Mouse (Mus musculus): ENCODE results near the gene Ube2q2. TPM values are rescaled to one million over a fixed set of nuclear protein-coding genes. Genes with fewer than 3 reads are reported as not detected.
"Not testable (repeated sequence)": the region's sequence is repeated elsewhere in the genome, so short reads cannot be mapped to it uniquely, and the experiment has no call there.

The Ube2q2 gene
- total RNA-seq (2014; rRNA removed; ENCODE audit: low replicate concordance) (18.6 and 23.5 TPM in 2 replicates), polyA plus RNA-seq (2015; fragmentation: Nextera tagmentation; extraction: Ambion mirVana) (21.6 and 22.0 TPM in 2 replicates)

DNA sequence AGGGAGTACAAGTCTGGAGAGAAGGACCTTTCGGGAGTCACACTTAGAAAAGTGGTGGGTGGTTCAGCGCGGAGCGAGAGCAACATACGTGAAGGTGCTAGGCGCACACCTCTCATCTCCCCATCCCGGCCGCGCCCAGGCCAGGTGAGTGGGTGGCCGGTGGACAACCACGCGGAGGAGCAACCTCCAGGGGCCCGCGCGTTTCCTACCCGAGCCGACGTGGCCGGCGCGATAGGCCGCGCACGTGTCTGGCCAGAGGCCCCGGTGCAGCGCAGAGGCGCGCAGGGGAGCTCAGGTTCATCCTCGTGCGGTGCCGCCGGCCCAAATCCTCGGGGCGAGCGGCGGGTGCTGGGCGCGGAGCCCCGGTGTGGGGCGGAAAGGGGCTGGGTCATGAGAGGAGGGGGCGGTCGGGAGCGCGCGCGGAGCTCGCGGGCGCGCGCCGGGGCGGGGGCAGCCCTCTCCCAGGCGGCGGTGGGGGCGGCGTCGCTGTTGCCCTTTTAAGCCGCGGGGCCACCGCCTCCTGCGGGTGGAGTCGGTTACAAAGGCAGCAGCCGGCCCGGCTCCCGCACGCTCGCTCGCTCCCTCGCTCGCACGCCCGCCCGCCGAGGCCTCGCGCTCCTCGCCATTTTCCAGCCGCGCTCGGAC is at the start of gene Ube2q2:
Ube2q2 (plus strand) TSS at position 1 of the 645 bp plus-strand sequence.
- no peaks in the 10 kb centered on the region for H3K36me3 ChIP-seq (replicated peaks; ENCODE audit: control insufficient read depth, insufficient read depth, low read length)
- H3K4me1 ChIP-seq (ENCODE audit: control insufficient read depth, insufficient read depth): peaks cover 14% of the 10 kb centered on the region; the same call in 1 of the 2 replicates
- peak within 1 kb of the TSS; percentile 96 for H3K4me3 ChIP-seq (ENCODE audit: low read depth, low read length)
- peak within 1 kb of the TSS; percentile 96 for H3K9ac ChIP-seq (replicated peaks; ENCODE audit: low read depth, low read length)
- TF ChIP-seq EP300 (IDR thresholded peaks at IDR 0.05; ENCODE audit: low read depth): no peak
- no peak for TF ChIP-seq CTCF (IDR thresholded peaks at IDR 0.05; ENCODE audit: low read depth)
- no peaks in the 10 kb centered on the region for H3K27me3 ChIP-seq (ENCODE audit: control insufficient read depth, insufficient read depth, low read length)
- DNase-seq (ENCODE audit: low spot score): peak; percentile 70
- WGBS: 1% methylated on average over 50 of the region's 81 CpGs
- ATAC-seq (ENCODE audit: insufficient read depth, low read depth): peak; percentile 76
- H3K9me3 ChIP-seq (replicated peaks; ENCODE audit: control insufficient read depth, low read length): no peaks in the 10 kb centered on the region
- peak within 1 kb of the TSS; percentile 78 for H3K27ac ChIP-seq (ENCODE audit: low read depth)
- H3K4me2 ChIP-seq (ENCODE audit: low read depth, low read length): peak within 1 kb of the TSS; percentile 83

DNA sequence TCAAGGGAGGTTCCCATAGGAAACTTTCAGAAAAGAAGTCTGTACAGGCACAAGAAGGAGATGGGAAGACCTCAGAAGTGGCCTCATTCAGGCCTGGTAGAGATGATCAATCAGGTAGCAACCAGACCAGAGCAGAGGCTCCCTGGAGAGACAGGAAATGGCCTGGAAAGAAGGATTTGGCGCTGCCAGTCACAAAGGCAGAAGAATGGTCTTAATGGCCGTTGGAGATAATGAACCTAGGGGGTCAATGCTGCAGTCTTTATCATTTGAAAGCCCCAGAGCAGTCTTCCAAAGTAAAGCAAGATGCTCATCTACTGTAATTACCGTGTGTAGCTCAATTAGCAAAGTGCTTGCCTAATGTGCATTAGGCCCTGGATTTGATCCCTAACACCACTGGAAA is 47.5 kb upstream of the Ube2q2 start:
- H3K27ac ChIP-seq (ENCODE audit: low read depth): no peak overlapping the region
- ATAC-seq (ENCODE audit: insufficient read depth, low read depth) (no peak), DNase-seq (ENCODE audit: low spot score) (no peak)
- no peak overlapping the region for H3K4me2 ChIP-seq (ENCODE audit: low read depth, low read length)
- no peaks in the 10 kb centered on the region for H3K4me1 ChIP-seq (ENCODE audit: control insufficient read depth, insufficient read depth)
- no peaks in the 10 kb centered on the region for H3K9me3 ChIP-seq (replicated peaks; ENCODE audit: control insufficient read depth, low read length)
- H3K9ac ChIP-seq (replicated peaks; ENCODE audit: low read depth, low read length): no peak overlapping the region
- 49% methylated on average over 3 of the region's 3 CpGs for WGBS
- TF ChIP-seq CTCF (IDR thresholded peaks at IDR 0.05; ENCODE audit: low read depth): no peak
- TF ChIP-seq EP300 (IDR thresholded peaks at IDR 0.05; ENCODE audit: low read depth): no peak
- no peak overlapping the region for H3K4me3 ChIP-seq (ENCODE audit: low read depth, low read length)
- no peaks in the 10 kb centered on the region for H3K36me3 ChIP-seq (replicated peaks; ENCODE audit: control insufficient read depth, insufficient read depth, low read length)
- no peaks in the 10 kb centered on the region for H3K27me3 ChIP-seq (ENCODE audit: control insufficient read depth, insufficient read depth, low read length)

DNA sequence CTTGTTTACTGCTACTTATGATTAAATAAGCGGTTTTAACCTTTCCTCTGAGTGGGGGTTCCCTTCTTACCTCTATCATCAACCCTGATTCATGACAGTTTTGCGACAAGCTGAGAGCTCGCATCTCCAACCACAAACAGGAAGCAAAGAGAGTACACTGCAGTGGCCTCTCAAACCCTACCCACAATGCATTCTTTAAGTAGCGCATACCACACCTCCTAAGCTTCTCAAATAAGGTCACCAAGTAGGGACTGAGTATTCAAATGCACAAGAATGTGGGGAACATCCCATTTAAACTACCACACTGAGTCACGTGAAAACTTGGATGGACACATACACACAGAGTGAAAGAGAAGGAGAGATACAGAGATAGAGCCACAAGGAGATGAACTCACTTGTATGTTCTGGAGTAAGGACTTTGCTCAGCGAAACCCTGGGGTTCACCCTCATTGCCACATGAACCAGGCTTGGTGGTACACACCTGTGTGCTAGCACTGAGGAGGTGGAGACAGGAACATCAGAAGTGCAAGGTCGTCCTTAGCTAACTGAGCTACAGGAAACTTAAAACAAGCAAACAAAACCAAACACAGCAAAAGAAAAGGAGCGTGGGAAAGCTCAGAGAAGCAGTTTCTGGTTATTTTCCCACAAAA is 46.3 kb upstream of the Ube2q2 start:
- no peak overlapping the region for H3K27ac ChIP-seq (ENCODE audit: low read depth)
- no peaks in the 10 kb centered on the region for H3K27me3 ChIP-seq (ENCODE audit: control insufficient read depth, insufficient read depth, low read length)
- 70% methylated on average over 8 of the region's 8 CpGs for WGBS
- ATAC-seq (ENCODE audit: insufficient read depth, low read depth) (no peak), DNase-seq (ENCODE audit: low spot score) (no peak)
- no peaks in the 10 kb centered on the region for H3K4me1 ChIP-seq (ENCODE audit: control insufficient read depth, insufficient read depth)
- no peaks in the 10 kb centered on the region for H3K36me3 ChIP-seq (replicated peaks; ENCODE audit: control insufficient read depth, insufficient read depth, low read length)
- no peak overlapping the region for H3K9ac ChIP-seq (replicated peaks; ENCODE audit: low read depth, low read length)
- no peak overlapping the region for H3K4me3 ChIP-seq (ENCODE audit: low read depth, low read length)
- no peak overlapping the region for H3K4me2 ChIP-seq (ENCODE audit: low read depth, low read length)
- TF ChIP-seq CTCF (IDR thresholded peaks at IDR 0.05; ENCODE audit: low read depth) (no peak), EP300 (IDR thresholded peaks at IDR 0.05; ENCODE audit: low read depth) (no peak)
- H3K9me3 ChIP-seq (replicated peaks; ENCODE audit: control insufficient read depth, low read length): no peaks in the 10 kb centered on the region

DNA sequence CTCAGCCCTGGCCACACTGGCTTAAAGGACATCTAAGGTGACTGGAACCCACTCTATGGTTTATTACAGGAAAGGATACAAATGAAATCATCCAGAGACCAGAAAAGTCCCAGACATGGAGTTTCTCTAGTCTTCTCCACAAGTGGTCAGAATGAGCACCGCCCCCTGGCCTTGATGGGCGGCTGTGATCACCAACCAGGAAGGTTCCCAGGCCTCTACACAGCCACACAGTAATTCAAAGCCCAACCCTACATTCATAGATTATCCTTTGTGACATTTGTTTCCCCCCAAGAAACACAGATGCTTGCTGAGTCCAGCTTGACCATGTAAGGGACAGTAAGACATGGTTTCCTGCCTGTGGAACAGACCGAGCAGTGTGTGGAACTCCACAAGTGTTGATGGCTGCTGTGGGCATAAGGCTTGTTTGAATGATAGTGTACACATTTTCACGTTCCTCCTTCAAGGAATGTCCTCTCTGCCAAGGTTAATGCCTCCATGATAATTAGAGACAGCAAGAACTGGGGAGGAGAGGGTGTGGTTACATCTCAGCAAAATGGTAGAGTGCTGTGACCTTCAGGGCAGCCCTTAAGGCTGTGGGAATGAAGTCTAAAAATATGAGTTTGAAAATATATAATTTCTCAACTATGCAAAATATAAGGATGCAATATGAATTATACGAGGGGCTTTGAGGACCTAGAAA is 45.6 kb upstream of the Ube2q2 start:
- Histone ChIP-seq H3K36me3 (replicated peaks; ENCODE audit: control insufficient read depth, insufficient read depth, low read length) (no peaks in the 10 kb centered on the region), H3K9ac (replicated peaks; ENCODE audit: low read depth, low read length) (no peak overlapping the region), H3K27me3 (ENCODE audit: control insufficient read depth, insufficient read depth, low read length) (no peaks in the 10 kb centered on the region), H3K4me3 (ENCODE audit: low read depth, low read length) (no peak overlapping the region), H3K4me2 (ENCODE audit: low read depth, low read length) (no peak overlapping the region), H3K9me3 (replicated peaks; ENCODE audit: control insufficient read depth, low read length) (no peaks in the 10 kb centered on the region), H3K4me1 (ENCODE audit: control insufficient read depth, insufficient read depth) (no peaks in the 10 kb centered on the region), H3K27ac (ENCODE audit: low read depth) (no peak overlapping the region)
- WGBS: 78% methylated on average over 5 of the region's 5 CpGs
- no peak for DNase-seq (ENCODE audit: low spot score)
- TF ChIP-seq CTCF (IDR thresholded peaks at IDR 0.05; ENCODE audit: low read depth) (no peak), EP300 (IDR thresholded peaks at IDR 0.05; ENCODE audit: low read depth) (no peak)
- no peak for ATAC-seq (ENCODE audit: insufficient read depth, low read depth)

DNA sequence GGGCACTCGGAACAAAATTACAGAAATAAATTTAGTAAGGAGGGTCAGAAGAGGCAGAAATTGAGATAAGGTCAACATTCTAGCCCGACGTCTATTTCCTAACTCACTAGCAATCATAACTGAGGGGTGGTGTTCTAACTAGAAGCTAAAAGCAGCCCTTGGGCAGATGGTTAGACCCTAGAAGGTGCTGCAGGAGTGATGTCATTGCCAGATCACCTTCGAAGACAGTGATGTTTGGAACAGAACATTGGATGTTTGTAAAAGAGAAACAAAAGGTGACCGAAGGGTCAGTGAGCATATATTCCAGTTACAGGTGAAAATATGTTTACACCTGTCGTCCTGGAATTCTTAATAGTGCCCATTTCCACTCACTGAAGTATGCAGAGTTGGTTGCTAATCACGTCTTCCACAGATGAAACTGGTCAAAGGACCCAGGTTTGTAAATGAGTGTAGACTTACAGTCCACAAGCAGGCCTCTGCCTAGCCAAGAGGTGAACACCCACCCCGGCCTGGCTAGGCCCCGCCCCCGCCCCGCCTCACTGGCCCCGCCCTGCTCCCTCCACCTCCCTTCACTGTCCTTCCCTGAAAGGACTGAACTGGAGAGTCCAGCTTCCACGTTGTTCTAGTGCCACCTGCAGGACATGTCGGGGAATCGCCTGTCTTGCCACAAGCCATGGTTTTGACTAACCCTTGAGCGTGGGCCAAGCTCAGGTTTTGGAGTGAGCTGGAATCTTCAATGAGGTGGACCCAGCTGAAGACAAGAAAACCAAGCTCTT is 38.4 kb upstream of the Ube2q2 start:
- Histone ChIP-seq H3K27ac (ENCODE audit: low read depth) (no peak overlapping the region), H3K4me2 (ENCODE audit: low read depth, low read length) (no peak overlapping the region), H3K36me3 (replicated peaks; ENCODE audit: control insufficient read depth, insufficient read depth, low read length) (no peaks in the 10 kb centered on the region), H3K4me3 (ENCODE audit: low read depth, low read length) (no peak overlapping the region), H3K9me3 (replicated peaks; ENCODE audit: control insufficient read depth, low read length) (no peaks in the 10 kb centered on the region), H3K9ac (replicated peaks; ENCODE audit: low read depth, low read length) (no peak overlapping the region), H3K27me3 (ENCODE audit: control insufficient read depth, insufficient read depth, low read length) (no peaks in the 10 kb centered on the region), H3K4me1 (ENCODE audit: control insufficient read depth, insufficient read depth) (no peaks in the 10 kb centered on the region)
- DNase-seq (ENCODE audit: low spot score) (peak; percentile 90), ATAC-seq (ENCODE audit: insufficient read depth, low read depth) (peak; percentile 92)
- TF ChIP-seq EP300 (IDR thresholded peaks at IDR 0.05; ENCODE audit: low read depth): no peak
- TF ChIP-seq CTCF (IDR thresholded peaks at IDR 0.05; ENCODE audit: low read depth): peak; percentile 95
- WGBS: 27% methylated on average over 16 of the region's 16 CpGs

DNA sequence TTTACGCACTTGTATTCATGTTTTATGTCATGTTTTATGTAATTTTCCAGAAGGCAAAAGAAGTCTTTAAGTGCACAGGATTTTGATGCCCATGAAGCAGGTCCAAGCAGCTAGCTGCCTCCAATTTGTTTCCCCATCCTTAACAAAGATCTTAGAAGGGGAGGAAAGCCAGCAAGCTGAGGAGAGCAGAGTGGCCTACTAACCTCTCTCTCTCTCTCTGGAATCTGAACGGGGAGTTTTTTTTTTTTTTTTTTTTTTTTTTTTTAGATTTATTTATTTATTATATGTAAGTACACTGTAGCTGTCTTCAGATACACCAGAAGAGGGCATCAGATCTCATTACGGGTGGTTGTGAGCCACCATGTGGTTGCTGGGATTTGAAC is 37.8 kb upstream of the Ube2q2 start:
- H3K4me1 ChIP-seq (ENCODE audit: control insufficient read depth, insufficient read depth); H3K27me3 ChIP-seq (ENCODE audit: control insufficient read depth, insufficient read depth, low read length); H3K9ac ChIP-seq (replicated peaks; ENCODE audit: low read depth, low read length); H3K36me3 ChIP-seq (replicated peaks; ENCODE audit: control insufficient read depth, insufficient read depth, low read length); H3K9me3 ChIP-seq (replicated peaks; ENCODE audit: control insufficient read depth, low read length); H3K27ac ChIP-seq (ENCODE audit: low read depth); H3K4me3 ChIP-seq (ENCODE audit: low read depth, low read length); H3K4me2 ChIP-seq (ENCODE audit: low read depth, low read length); ATAC-seq (ENCODE audit: insufficient read depth, low read depth); DNase-seq (ENCODE audit: low spot score): not testable (repeated sequence)
- 7% methylated on average over 2 of the region's 3 CpGs for WGBS

Data from heart, postnatal 0 days (tissue).